Mouse (Mus musculus) spleen, postnatal 14 days (tissue): ENCODE measurements at regions not wholly inside any gene's neighbourhood (a gene's known extent, or its start where the extent isn't known, plus 50 kb on each side); places are given as distances from the start of the nearest gene placed in this dataset.

Experiments used
- DNase-seq, 2 experiments: peaks; one replicate each; pipeline ENCODE4 v3.0.0; 2021 to 2022; ENCODE audit warnings: low spot score in 2 of 2

- DNase-seq: peak in 1 of 2 experiments; percentile 15
Observed at GRCm38 (mm10) chr16:78490245-78490644, 86.3 kb downstream of the D16Ertd472e start.

GRCm38 (mm10) chr16:78489604-78490003, 86.9 kb downstream of the D16Ertd472e start:
- DNase-seq: no peak

- no peak for DNase-seq
Observed at GRCm38 (mm10) chr16:78486531-78486930, 90.0 kb downstream of the D16Ertd472e start.

GRCm38 (mm10) chr16:78484319-78484718, 92.2 kb downstream of the D16Ertd472e start:
- DNase-seq: no peak

- DNase-seq: no peak
Observed at GRCm38 (mm10) chr16:78481571-78481970, 94.9 kb downstream of the D16Ertd472e start.

- DNase-seq: no peak
Observed at GRCm38 (mm10) chr16:78481065-78481464, 95.4 kb downstream of the D16Ertd472e start.

GRCm38 (mm10) chr16:78480261-78480660, 96.2 kb downstream of the D16Ertd472e start:
- no peak for DNase-seq

- DNase-seq: no peak
Observed at GRCm38 (mm10) chr16:78473456-78473855, 96.5 kb upstream of the Btg3 start.

- no peak for DNase-seq
Observed at GRCm38 (mm10) chr16:78459996-78460395, 83.0 kb upstream of the Btg3 start.

- no peak for DNase-seq
Observed at GRCm38 (mm10) chr16:78457731-78458151, 80.7 kb upstream of the Btg3 start.

GRCm38 (mm10) chr16:78456345-78456744, 79.4 kb upstream of the Btg3 start:
- DNase-seq: no peak

- no peak for DNase-seq
Observed at GRCm38 (mm10) chr16:78454509-78454908, 77.5 kb upstream of the Btg3 start.

- no peak for DNase-seq
Observed at GRCm38 (mm10) chr16:78452303-78452702, 75.3 kb upstream of the Btg3 start.

GRCm38 (mm10) chr16:78451750-78452149, 74.8 kb upstream of the Btg3 start:
- no peak for DNase-seq

- DNase-seq: no peak
Observed at GRCm38 (mm10) chr16:78451251-78451650, 74.3 kb upstream of the Btg3 start.

GRCm38 (mm10) chr16:78449231-78449630, 72.2 kb upstream of the Btg3 start:
- no peak for DNase-seq

GRCm38 (mm10) chr16:78443262-78443661, 66.3 kb upstream of the Btg3 start:
- no peak for DNase-seq

GRCm38 (mm10) chr16:78442830-78443229, 65.8 kb upstream of the Btg3 start:
- no peak for DNase-seq

GRCm38 (mm10) chr16:78441961-78442360, 65.0 kb upstream of the Btg3 start:
- no peak for DNase-seq

GRCm38 (mm10) chr16:78435707-78436106, 58.7 kb upstream of the Btg3 start:
- DNase-seq: no peak

- DNase-seq: no peak
Observed at GRCm38 (mm10) chr16:78427470-78428041, 50.6 kb upstream of the Btg3 start.
